Mouse (Mus musculus): Measurements from ENCODE around the gene Duxbl3. TPM values are rescaled to one million over a fixed set of nuclear protein-coding genes. Genes with fewer than 3 reads are reported as not detected.

The Duxbl3 gene
- polyA plus RNA-seq, 1 experiment from 2014 or later, result 0.88 TPM

DNA sequence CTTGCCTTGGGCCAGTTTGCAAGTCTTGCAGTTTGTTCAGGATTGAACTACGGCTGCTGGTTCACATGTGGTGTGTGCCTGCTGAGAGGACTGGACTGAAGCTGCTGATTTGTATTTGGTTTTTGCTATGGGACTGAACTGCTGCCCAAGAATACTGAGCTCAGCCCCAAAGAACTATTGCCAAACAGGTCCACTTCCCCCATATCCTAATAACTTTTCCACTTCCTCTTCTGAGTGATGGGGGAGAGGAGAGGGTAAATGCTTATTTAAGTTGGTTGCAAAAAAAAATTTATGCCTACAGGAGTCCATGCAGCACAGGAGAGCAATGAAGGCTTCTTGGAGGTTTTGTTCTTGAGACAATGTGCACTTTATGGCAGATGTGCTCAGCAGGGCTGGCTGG is 51.7 kb downstream of the Duxbl3 start:
- Histone ChIP-seq H3K27me3 (replicated peaks) (no peaks in the 10 kb centered on the region), H3K4me1 (no peaks in the 10 kb centered on the region), H3K4me2 (no peak overlapping the region), H3K36me3 (no peaks in the 10 kb centered on the region), H3K9ac (no peak overlapping the region), H3K27ac (replicated peaks) (no peak overlapping the region), H3K4me3 (no peak overlapping the region), H3K9me3 (0 out of 2 replicates have a peak, but pooled peaks cover 4% of the 10 kb centered on the region)
- ATAC-seq (ENCODE audit: extremely low read depth, insufficient number of reproducible peaks, low FRiP score, low TSS enrichment), result no peak
- 80% methylated on average over 1 of the region's 1 CpGs for WGBS

DNA sequence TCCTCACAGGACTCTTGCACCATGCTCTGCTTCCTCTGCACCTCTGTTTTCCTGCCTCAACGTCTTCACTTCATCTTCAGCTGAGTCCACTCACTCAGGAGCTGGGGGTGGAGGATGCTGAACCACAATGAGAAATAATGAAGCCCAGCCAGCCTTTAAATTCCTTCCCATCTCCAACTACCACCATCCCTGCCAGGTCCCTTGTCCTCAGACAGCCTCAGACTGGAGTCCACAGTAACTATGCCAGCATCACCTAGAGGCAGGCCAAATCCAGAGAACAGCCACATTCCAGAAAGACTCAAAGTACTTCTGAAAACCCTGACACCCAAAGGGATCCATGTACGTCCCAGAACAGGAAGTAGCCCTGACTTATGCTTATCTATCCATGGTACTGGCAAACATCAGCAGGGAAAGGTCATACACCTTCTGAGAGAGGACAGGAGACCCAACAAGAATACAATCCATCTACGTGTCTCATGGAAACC is 58.5 kb downstream of the Duxbl3 start:
- Histone ChIP-seq H3K27ac (replicated peaks) (no peak overlapping the region), H3K4me2 (no peak overlapping the region), H3K4me3 (no peak overlapping the region), H3K4me1 (no peaks in the 10 kb centered on the region), H3K27me3 (replicated peaks) (no peaks in the 10 kb centered on the region), H3K36me3 (no peaks in the 10 kb centered on the region), H3K9ac (no peak overlapping the region), H3K9me3 (no peaks in the 10 kb centered on the region)
- ATAC-seq (ENCODE audit: extremely low read depth, insufficient number of reproducible peaks, low FRiP score, low TSS enrichment), result no peak
- 45% methylated on average over 3 of the region's 3 CpGs for WGBS

Other genes starting within 250 kb of the Duxbl3 start
- gene Gm9780, start 215.3 kb upstream of the Duxbl3 start, polyA plus RNA-seq (2015; fragmentation: Nextera tagmentation; extraction: Ambion mirVana), result 3.9 and 7.0 TPM in 2 replicates
- 19.9 and 23.7 TPM in 2 replicates for gene Tmem254c, start 190.6 kb upstream of the Duxbl3 start, polyA plus RNA-seq (2015; fragmentation: Nextera tagmentation; extraction: Ambion mirVana)
- gene Cphx2, start 176.4 kb upstream of the Duxbl3 start, polyA plus RNA-seq (2015; fragmentation: Nextera tagmentation; extraction: Ambion mirVana), result not detected in 2 replicates
- not detected in 2 replicates for gene Cphx3, start 175.7 kb upstream of the Duxbl3 start, polyA plus RNA-seq (2015; fragmentation: Nextera tagmentation; extraction: Ambion mirVana)
- gene Duxbl2, start 139.6 kb upstream of the Duxbl3 start, polyA plus RNA-seq (2015; fragmentation: Nextera tagmentation; extraction: Ambion mirVana), result 0.32 and 0.92 TPM in 2 replicates
- 3.2 and 9.9 TPM in 2 replicates for gene Plac9b, start 75.5 kb upstream of the Duxbl3 start, polyA plus RNA-seq (2015; fragmentation: Nextera tagmentation; extraction: Ambion mirVana)
- gene Tmem254b, start 50.9 kb upstream of the Duxbl3 start, polyA plus RNA-seq (2015; fragmentation: Nextera tagmentation; extraction: Ambion mirVana), result 23.7 and 25.6 TPM in 2 replicates

All from heart, embryonic 13.5 days (tissue).